Mouse (Mus musculus): ENCODE data around the gene Ckb. TPM values are rescaled to one million over a fixed set of nuclear protein-coding genes. Genes with fewer than 3 reads are reported as not detected.
"Not testable (repeated sequence)": the region's sequence is repeated elsewhere in the genome, so short reads cannot be mapped to it uniquely, and the experiment has no call there.

Ckb gene
- total RNA-seq, 4 experiments from 2014 or later, result 2.8 to 8.5 (median 5.7) TPM

GRCm38 (mm10) chr12:111670371-111670971 lies 1.7 kb downstream of the Ckb start:
- DNase-seq (ENCODE audit: low spot score in 2 of 2), result no peak

DNA sequence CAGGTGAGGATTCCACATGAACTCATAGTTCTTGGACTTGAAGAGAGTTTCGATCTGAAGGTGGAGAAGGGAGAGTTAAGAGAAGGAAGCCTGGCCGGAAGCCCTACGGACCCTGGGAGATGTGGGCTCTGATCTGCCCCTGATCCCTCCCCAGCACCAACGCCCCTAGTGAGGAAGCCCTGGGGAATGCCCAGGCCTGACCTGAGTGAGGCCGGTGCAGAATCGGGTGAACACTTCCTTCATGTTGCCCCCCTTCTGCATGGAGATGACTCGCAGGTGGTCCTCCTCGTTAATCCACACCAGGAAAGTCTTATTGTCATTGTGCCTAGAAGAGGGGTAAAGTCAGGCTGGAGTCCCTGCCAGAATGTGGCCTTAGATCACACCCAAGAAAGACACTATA lies 2.2 kb downstream of the Ckb start:
- no peak for DNase-seq (ENCODE audit: low spot score in 2 of 2)

- no peak for DNase-seq (ENCODE audit: low spot score in 2 of 2)
Measured at GRCm38 (mm10) chr12:111669000-111669788, 2.9 kb downstream of the Ckb start.

- DNase-seq (ENCODE audit: low spot score in 2 of 2), result peak; percentile 93 to 95
Measured at GRCm38 (mm10) chr12:111668457-111668912, 3.7 kb downstream of the Ckb start.

GRCm38 (mm10) chr12:111667421-111667820 lies 4.7 kb downstream of the Ckb start:
- no peak for DNase-seq (ENCODE audit: low spot score in 2 of 2)

DNA sequence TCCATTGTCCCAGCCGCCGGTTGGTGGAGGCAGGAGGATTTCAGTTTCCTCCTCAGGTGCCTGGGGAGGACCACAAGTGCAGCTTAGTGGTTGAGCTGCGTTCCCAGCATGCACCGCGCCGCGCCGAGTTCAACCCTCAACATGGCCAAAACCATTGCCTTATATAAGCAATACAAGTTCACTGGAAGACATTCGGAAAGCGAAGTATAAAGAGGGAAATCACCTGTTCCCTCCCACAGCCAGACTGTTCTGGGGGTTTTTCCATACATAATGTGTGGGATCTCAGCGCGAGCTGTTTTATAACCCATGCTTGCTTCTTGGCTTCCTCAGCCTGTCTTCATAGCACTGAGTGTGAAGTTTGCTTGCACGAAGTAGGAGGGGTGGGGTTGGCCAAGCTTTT lies 5.8 kb downstream of the Ckb start:
- DNase-seq (ENCODE audit: low spot score in 2 of 2), result no peak

DNA sequence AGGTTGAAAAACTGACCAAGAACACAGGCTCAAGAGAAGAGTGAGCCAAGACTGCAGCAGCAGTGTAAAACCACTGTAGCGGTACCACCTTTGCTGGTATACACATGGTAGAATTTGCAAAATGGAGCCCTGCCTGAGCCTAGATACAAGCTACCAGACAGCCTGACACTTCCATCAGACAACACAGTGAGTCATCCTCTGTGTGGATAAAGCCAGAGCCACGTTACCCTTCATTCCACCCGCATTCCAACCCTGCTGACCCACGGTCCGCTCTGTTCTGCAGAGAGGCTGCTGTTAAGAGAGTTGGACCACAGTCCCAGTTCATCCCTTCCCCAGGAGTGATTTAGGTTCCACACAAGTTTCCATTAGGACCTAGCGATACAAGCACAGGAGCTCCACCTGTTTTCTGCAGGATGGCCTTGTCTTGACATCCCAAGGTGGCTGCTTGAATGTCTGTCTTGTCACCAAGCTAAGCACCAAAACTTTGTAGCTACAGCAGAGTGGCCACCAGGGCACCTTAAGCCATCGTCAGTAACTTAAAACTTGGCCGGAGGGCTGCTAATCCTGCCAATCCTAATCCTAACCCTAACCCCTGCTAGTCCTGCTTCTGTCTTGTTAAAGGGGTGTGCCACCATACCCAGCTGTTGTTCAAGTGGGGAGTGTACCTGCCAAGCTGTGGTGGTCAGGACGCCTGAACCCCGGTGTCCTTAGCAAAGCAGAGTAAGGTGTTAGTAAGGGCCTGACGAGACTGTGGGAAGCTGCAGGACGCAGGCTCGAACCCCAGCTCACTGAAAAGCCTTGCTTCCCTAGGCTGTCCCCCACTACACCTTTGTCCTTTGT lies 6.9 kb downstream of the Ckb start:
- no peak for DNase-seq (ENCODE audit: low spot score in 2 of 2)

- DNase-seq (ENCODE audit: low spot score in 2 of 2), result no peak
Measured at GRCm38 (mm10) chr12:111664144-111664634, 7.9 kb downstream of the Ckb start.

GRCm38 (mm10) chr12:111663228-111664143 lies 8.7 kb downstream of the Ckb start:
- no peak for DNase-seq (ENCODE audit: low spot score in 2 of 2)

- DNase-seq (ENCODE audit: low spot score in 2 of 2), result not testable (repeated sequence)
Measured at GRCm38 (mm10) chr12:111661554-111661953, 10.6 kb downstream of the Ckb start.

DNA sequence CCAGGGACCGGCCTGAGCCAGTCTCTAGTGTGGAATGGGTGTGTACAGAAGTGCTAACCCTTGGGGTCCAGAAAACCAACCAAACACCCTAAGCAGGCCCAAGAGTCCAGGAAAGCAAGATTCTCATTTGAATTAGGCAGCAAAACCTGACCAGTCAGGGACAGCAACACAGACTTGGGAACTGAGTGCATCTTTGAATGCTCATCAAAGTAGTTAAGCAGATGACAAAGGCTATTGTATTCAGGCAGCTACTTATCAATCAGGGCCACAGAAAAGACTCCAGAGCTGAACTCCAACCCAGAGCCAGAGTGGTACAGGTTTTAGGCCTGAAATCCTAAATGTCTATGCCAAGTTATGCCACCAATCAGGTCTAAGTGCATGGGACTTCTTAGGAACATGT lies 11.5 kb downstream of the Ckb start:
- DNase-seq (ENCODE audit: low spot score in 2 of 2), result no peak

GRCm38 (mm10) chr12:111659331-111659730 lies 12.8 kb downstream of the Ckb start:
- DNase-seq (ENCODE audit: low spot score in 2 of 2), result no peak

GRCm38 (mm10) chr12:111655695-111656094 lies 16.4 kb downstream of the Ckb start:
- DNase-seq (ENCODE audit: low spot score in 2 of 2), result no peak

DNA sequence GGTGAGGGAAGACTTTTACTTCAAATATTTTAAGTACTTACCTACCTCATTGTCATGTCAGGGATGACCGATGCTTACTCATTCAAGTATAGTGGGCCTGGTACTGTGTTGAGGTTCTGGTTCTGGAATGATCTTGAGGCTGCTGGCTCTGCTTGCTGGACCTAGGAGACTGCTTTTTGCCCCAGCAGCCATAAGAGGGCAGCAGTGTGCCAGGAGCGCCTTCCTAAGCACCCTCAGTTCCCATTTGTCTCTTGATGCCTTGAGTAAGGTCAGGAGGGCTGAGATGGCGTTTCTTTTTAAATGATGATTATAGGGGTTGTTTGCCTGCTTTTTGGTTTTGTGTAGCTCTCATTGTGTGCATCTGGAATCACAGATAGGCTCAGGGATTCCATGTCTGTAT lies 18.7 kb downstream of the Ckb start:
- DNase-seq (ENCODE audit: low spot score in 2 of 2), result peak in 1 of 2 experiments; percentile 22

- no peak for DNase-seq (ENCODE audit: low spot score in 2 of 2)
Measured at GRCm38 (mm10) chr12:111652953-111653352, 19.2 kb downstream of the Ckb start.

- DNase-seq (ENCODE audit: low spot score in 2 of 2), result no peak
Measured at GRCm38 (mm10) chr12:111648061-111648645, 24.0 kb downstream of the Ckb start.

Measured in gastrocnemius, adult 8-10 months (tissue).